Mouse (Mus musculus): ENCODE measurements around the gene Cplx3.

DNA sequence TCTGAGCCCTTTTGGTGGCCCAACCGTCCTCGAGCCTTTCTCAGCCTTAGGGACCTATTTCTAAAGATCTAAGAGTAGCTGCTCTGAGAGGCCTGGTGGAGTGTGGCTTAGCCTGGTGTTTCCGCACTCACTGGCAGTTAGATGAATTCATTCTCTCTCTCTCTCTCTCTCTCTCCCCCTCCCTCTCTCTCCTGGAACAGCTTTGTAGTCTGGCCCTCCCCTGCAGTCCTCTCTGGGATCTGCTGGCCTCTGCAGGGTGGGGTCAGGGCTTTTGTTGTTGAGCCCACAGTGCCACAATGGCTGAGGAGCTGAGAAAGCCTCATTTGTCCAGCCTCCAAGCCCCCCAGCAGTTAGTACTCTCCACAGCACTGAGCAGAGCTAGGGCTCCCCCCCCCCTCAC lies 46.8 kb upstream of the Cplx3 start:
- no peak for TF ChIP-seq E2F4 (IDR thresholded peaks at IDR 0.05; ENCODE audit: borderline replicate concordance, low read depth, low read length)
- no peak for TF ChIP-seq CTCF (IDR thresholded peaks at IDR 0.05 in 2 of 3, conservative IDR thresholded peaks at IDR 0.05 in 1 of 3; ENCODE audit: control insufficient read depth in 1 of 3, insufficient read depth in 1 of 3, low read depth in 2 of 3, low read length in 3 of 3, poor library complexity in 1 of 3, severe bottlenecking in 1 of 3)
- TF ChIP-seq POLR2A (IDR thresholded peaks at IDR 0.05; ENCODE audit: control insufficient read depth in 1 of 2, insufficient read depth in 1 of 2, low read depth in 1 of 2, low read length in 2 of 2, poor library complexity in 1 of 2): no peak
- no peak for TF ChIP-seq EP300 (IDR thresholded peaks at IDR 0.05; ENCODE audit: low read depth in 1 of 2, low read length in 2 of 2)
- TF ChIP-seq USF2 (IDR thresholded peaks at IDR 0.05; ENCODE audit: borderline replicate concordance in 1 of 2, insufficient read depth in 1 of 2, low read depth in 1 of 2, low read length in 2 of 2): no peak
- TF ChIP-seq TBP (IDR thresholded peaks at IDR 0.05; ENCODE audit: low read depth, low read length): no peak
- TF ChIP-seq NELFE (IDR thresholded peaks at IDR 0.05; ENCODE audit: low read depth, low read length): no peak
- no peak for TF ChIP-seq MAX (IDR thresholded peaks at IDR 0.05; ENCODE audit: low read length)
- TF ChIP-seq ETS1 (IDR thresholded peaks at IDR 0.05; ENCODE audit: low read depth, low read length): no peak
- no peak for TF ChIP-seq ZMIZ1 (IDR thresholded peaks at IDR 0.05; ENCODE audit: low read depth, low read length)
- no peak for TF ChIP-seq TAL1 (IDR thresholded peaks at IDR 0.05; ENCODE audit: low read length)
- TF ChIP-seq JUND (IDR thresholded peaks at IDR 0.05; ENCODE audit: low read depth, low read length): no peak
